Mouse (Mus musculus): ENCODE data around the gene Lrrc8b.

GRCm38 (mm10) chr5:105404961-105405360, 10.6 kb upstream of the Lrrc8b start:
- TF ChIP-seq POLR2A (IDR thresholded peaks at IDR 0.05; ENCODE audit: control insufficient read depth in 1 of 2, insufficient read depth in 1 of 2, low read depth in 1 of 2, low read length in 2 of 2, poor library complexity in 1 of 2) (no peak), USF2 (IDR thresholded peaks at IDR 0.05; ENCODE audit: borderline replicate concordance in 1 of 2, insufficient read depth in 1 of 2, low read depth in 1 of 2, low read length in 2 of 2) (no peak), JUND (IDR thresholded peaks at IDR 0.05; ENCODE audit: low read depth, low read length) (no peak), CTCF (IDR thresholded peaks at IDR 0.05 in 2 of 3, conservative IDR thresholded peaks at IDR 0.05 in 1 of 3; ENCODE audit: control insufficient read depth in 1 of 3, insufficient read depth in 1 of 3, low read depth in 2 of 3, low read length in 3 of 3, poor library complexity in 1 of 3, severe bottlenecking in 1 of 3) (peak; percentile 71 to 92 (median 73)), RCOR1 (IDR thresholded peaks at IDR 0.05; ENCODE audit: low read depth, low read length) (no peak), UBTF (IDR thresholded peaks at IDR 0.05; ENCODE audit: borderline replicate concordance, insufficient read depth, low read depth, low read length) (no peak), MXI1 (IDR thresholded peaks at IDR 0.05; ENCODE audit: low read depth, low read length) (no peak), MAX (IDR thresholded peaks at IDR 0.05; ENCODE audit: low read length) (no peak), TCF12 (IDR thresholded peaks at IDR 0.05; ENCODE audit: low read depth, low read length) (no peak), EP300 (IDR thresholded peaks at IDR 0.05; ENCODE audit: low read depth in 1 of 2, low read length in 2 of 2) (no peak), ELF1 (IDR thresholded peaks at IDR 0.05; ENCODE audit: low read depth, low read length) (no peak), E2F4 (IDR thresholded peaks at IDR 0.05; ENCODE audit: borderline replicate concordance, low read depth, low read length) (no peak), ZNF384 (IDR thresholded peaks at IDR 0.05; ENCODE audit: low read depth, low read length) (no peak)
